Mouse (Mus musculus): Measurements from ENCODE around the gene Gbp6. TPM values are rescaled to one million over a fixed set of nuclear protein-coding genes. Genes with fewer than 3 reads are reported as not detected.

Gbp6 gene
- 0.73 and 1.0 TPM in 2 replicates for polyA plus RNA-seq (2015; fragmentation: Nextera tagmentation; extraction: Ambion mirVana)

DNA sequence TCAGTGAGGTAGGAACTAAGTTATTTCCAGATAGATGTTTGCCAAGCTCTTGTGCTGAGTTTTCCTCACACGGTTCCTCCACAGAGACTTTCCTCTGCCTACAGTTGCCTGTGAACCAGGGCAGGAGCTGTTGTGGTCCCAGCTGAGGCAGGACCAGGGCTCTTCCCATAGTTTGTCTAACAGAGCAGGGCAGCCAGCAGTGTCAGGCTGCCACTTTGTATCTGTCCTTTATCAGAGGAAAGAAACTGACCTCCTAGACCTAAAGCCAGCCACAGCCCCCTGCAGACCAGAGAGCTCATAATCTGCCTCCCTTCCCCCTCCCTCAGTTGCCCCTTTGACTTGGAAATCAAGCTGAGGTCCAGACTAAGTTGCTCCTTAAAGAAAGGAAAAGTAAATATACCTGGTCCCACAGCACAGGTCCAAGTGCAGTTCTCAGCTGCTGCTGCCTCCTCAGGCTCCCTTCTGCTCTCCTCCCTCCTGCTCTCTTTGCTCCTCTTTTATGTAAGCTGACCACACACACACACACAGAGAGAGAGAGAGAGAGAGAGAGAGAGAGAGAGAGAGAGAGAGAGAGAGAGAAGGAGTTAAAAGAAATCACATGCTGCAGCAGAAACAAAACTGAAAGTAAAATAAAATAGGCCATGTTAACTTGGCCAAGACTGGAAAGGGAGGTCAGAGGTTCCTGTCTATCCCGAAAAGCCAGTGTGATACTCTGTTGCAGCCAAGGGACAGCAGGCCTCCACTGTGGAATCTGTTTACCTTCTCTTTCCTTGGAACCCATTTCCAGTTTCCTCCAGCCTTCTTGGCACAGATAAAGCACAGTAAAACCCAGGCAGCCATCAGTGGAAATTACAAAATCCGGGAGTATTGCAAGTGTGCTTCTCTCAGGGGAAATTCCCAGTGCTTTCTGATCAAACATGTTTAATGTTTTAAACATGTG is at the start of gene Gbp6, which contains the start of gene Gm43302:
Gene Gbp6, minus strand, starts transcription at position 473 of the 940 bp plus-strand sequence.
Gene Gm43302, minus strand, starts transcription at position 470 of the 940 bp plus-strand sequence.

DNA sequence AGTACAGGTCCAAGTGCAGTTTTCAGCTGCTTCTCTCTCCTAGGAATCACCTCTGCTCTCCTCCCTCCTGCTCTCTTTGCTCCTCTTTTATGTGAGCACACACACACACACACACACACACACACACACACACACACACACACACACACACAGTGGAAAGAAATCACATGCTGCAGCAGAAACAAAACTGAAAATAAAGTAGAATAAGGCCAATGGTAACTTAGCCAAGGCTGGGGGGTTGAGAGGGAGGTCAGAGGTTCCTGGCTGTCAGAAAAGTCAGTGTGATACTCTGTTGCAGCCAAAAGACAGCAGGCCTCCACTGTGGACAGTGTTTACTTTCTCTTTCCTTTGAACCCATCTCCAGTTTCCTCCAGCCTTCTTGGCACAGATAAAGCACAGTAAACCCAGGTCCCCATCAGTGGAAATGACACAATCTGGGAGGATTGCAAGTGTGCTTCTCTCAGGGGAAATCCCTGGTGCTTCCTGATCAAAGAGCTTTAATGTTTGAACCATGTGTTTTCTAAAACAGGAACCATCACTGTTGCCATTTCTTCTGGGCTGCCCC is 53.9 kb downstream of the Gbp6 start, which contains the start of gene Gbp10:
Gene Gbp10, minus strand, starts transcription at position 51 of the 565 bp plus-strand sequence.

Other genes with a start within 250 kb of the Gbp6 start
- gene Gbp9, start 154.2 kb downstream of the Gbp6 start, polyA plus RNA-seq (2015; fragmentation: Nextera tagmentation; extraction: Ambion mirVana), result 1.8 and 2.0 TPM in 2 replicates
- gene Gbp8, start 154.2 kb downstream of the Gbp6 start, polyA plus RNA-seq (2015; fragmentation: Nextera tagmentation; extraction: Ambion mirVana), result 0.30 and 0.51 TPM in 2 replicates
- gene Gbp4, start 154.1 kb downstream of the Gbp6 start, polyA plus RNA-seq (2015; fragmentation: Nextera tagmentation; extraction: Ambion mirVana), result 0.43 and 0.53 TPM in 2 replicates
- gene Gbp10, start 54.2 kb downstream of the Gbp6 start, polyA plus RNA-seq (2015; fragmentation: Nextera tagmentation; extraction: Ambion mirVana), result not detected in 2 replicates
- not detected in 2 replicates for gene Gm43302, start within 50 bp of the Gbp6 start, polyA plus RNA-seq (2015; fragmentation: Nextera tagmentation; extraction: Ambion mirVana)
- 1.0 and 1.7 TPM in 2 replicates for gene Lrrc8b, start 122.1 kb upstream of the Gbp6 start, polyA plus RNA-seq (2015; fragmentation: Nextera tagmentation; extraction: Ambion mirVana)
- gene Lrrc8c, start 225.7 kb upstream of the Gbp6 start, polyA plus RNA-seq (2015; fragmentation: Nextera tagmentation; extraction: Ambion mirVana), result 6.8 and 9.4 TPM in 2 replicates

All from urinary bladder, postnatal 0 days (tissue).